Mouse (Mus musculus) limb, embryonic 12.5 days (tissue): ENCODE data around the gene Zfp383. TPM values are rescaled to one million over a fixed set of nuclear protein-coding genes. Genes with fewer than 3 reads are reported as not detected.

Experiments
- ATAC-seq: fragments of 200-750 bp; cut with Nextera tagmentation; 2 replicates; pipeline ENCODE4 v1.8.0; 2017; ENCODE audit warnings: low read depth, moderate TSS enrichment; ENCODE audit not compliant: insufficient number of reproducible peaks, insufficient read depth, low FRiP score, low TSS enrichment
- H3K27ac ChIP-seq: fragments of 300-500 bp; sonication (generic); 2 replicates; pipeline ENCODE4 v1.5.1; 2016; ENCODE audit warnings: mild to moderate bottlenecking, moderate library complexity
- H3K27me3 ChIP-seq: fragments of 300-500 bp; sonication (generic); 2 replicates; pipeline ENCODE4 v1.6.1; 2016; ENCODE audit warnings: mild to moderate bottlenecking, moderate library complexity
- H3K36me3 ChIP-seq: fragments of 300-500 bp; sonication (generic); 2 replicates; pipeline ENCODE4 v1.6.1; 2016; ENCODE audit warnings: mild to moderate bottlenecking, moderate library complexity
- H3K4me1 ChIP-seq: fragments of 300-500 bp; sonication (generic); replicated peaks from 2 replicates; pipeline ENCODE4 v1.6.1; 2016
- H3K4me2 ChIP-seq: fragments of 300-500 bp; sonication (generic); 2 replicates; pipeline ENCODE4 v1.6.1; 2016; ENCODE audit warnings: mild to moderate bottlenecking, moderate library complexity
- H3K4me3 ChIP-seq: fragments of 300-500 bp; sonication (generic); replicated peaks from 2 replicates; pipeline ENCODE4 v1.5.1; 2016; ENCODE audit warnings: mild to moderate bottlenecking
- H3K9ac ChIP-seq: fragments of 300-500 bp; sonication (generic); replicated peaks from 2 replicates; pipeline ENCODE4 v1.6.1; 2016; ENCODE audit warnings: mild to moderate bottlenecking, moderate library complexity
- H3K9me3 ChIP-seq: fragments of 300-500 bp; sonication (generic); 2 replicates; pipeline ENCODE4 v1.6.1; 2016; ENCODE audit warnings: mild to moderate bottlenecking, moderate library complexity
- WGBS: fragments of 180-500 bp; shearing (Covaris S2); methylation state at CpG from one replicate; pipeline ENCODE4 v1.1.7; 2016; 5-methylcytosine and 5-hydroxymethylcytosine counted together
- polyA plus RNA-seq: library from polyadenylated mRNA; unstranded; fragments of >200 nt; fragmentation: Nextera tagmentation; extraction: Ambion mirVana; gene quantifications from 2 replicates; pipeline ENCODE4 v1.2.1, GENCODE M21; 2016

The Zfp383 gene
- polyA plus RNA-seq, 1 experiment from 2014 or later, result 6.7 TPM

DNA sequence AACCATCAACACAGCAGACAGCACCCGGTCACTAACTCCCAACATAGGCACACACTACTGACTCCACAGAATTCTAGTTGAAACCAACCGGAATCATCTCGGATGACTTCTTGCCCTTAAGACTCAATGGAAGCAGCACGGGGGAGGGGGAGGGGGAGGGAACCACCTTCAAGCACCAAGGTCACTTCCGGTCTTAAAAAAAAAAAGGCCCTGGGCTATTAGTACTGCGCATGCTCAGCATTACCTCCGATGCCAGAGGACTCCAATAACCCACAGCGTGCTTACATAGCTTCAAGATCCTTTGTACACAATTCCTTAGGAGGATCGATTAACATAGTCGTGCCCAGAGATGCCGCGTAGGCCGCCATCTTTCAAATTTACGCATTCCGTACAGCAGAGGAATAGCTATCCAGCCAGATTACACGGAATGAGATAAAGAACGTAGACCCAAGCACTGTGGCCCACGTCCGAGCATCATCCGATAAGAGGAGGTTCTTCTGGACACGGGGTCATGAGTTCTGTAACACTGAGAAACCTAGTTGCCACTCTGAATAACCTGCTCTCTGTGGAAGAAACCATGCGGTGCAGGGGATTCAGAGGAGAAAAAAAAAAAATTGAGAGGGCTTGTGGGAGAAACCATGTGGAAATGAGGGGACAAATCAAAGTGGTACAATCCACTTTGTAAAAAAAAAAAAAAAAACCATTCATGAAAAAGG lies 1.9 kb upstream of the Zfp383 start, which contains the start of gene Zfp27:
Gene Zfp27, minus strand, starts transcription at position 607 of the 716 bp plus-strand sequence.
- Histone ChIP-seq H3K9ac (peak within 1 kb of the TSS; percentile 61), H3K4me1 (peaks cover 18% of the 10 kb centered on the region), H3K27ac (peak within 1 kb of the TSS; percentile 96), H3K27me3 (no peaks in the 10 kb centered on the region), H3K4me2 (peak within 1 kb of the TSS; percentile 64), H3K9me3 (no peaks in the 10 kb centered on the region), H3K36me3 (peaks cover 31% of the 10 kb centered on the region), H3K4me3 (peak within 1 kb of the TSS; percentile 58)
- under 1% methylated on average over 22 of the region's 22 CpGs for WGBS
- peak; percentile 84 for ATAC-seq

DNA sequence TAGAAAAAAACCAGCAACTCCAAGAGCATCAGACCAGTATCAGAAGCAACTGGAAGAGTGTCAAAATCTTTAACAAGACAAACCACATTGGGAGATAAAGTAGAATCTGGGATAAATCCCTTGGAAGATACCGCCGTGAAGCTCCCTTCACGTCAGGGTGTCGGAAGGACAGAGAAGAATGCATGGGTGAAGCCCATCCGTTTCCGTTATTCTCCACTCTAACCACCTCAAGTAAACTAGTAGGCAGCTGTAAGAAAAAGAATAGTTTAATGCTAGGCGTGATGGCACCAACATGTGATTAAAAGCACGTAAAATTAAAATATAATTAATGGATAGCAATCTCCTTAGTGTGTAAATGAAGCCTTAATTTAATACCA lies 1.4 kb upstream of the Zfp383 start:
- peak overlapping the region; percentile 58 for H3K4me3 ChIP-seq
- H3K27ac ChIP-seq, result peak overlapping the region; percentile 96
- 41% methylated on average over 8 of the region's 8 CpGs for WGBS

GRCm38 (mm10) chr7:29907206-29907605 lies 817 bp upstream of the Zfp383 start:
- Histone ChIP-seq H3K9me3 (no peaks in the 10 kb centered on the region), H3K4me1 (peaks cover 18% of the 10 kb centered on the region), H3K4me3 (0 out of 2 replicates have a peak overlapping the region, but pooled peaks have one; percentile 6), H3K9ac (no peak overlapping the region), H3K27ac (no peak overlapping the region), H3K36me3 (peaks cover 34% of the 10 kb centered on the region), H3K4me2 (peak overlapping the region; percentile 64; the same call in 1 of the 2 replicates), H3K27me3 (no peaks in the 10 kb centered on the region)
- no peak for ATAC-seq
- 89% methylated on average over 5 of the region's 5 CpGs for WGBS

More for the DNA sequence above, 1.4 kb upstream of the Zfp383 start:
- no peaks in the 10 kb centered on the region for H3K27me3 ChIP-seq
- ATAC-seq, result no peak
- H3K4me2 ChIP-seq, result peak overlapping the region; percentile 64
- no peaks in the 10 kb centered on the region for H3K9me3 ChIP-seq
- peaks cover 31% of the 10 kb centered on the region for H3K36me3 ChIP-seq
- H3K4me1 ChIP-seq, result peaks cover 18% of the 10 kb centered on the region
- peak overlapping the region; percentile 61; the same call in 1 of the 2 replicates for H3K9ac ChIP-seq

- H3K4me1 ChIP-seq, result peaks cover 18% of the 10 kb centered on the region
- no peak overlapping the region for H3K27ac ChIP-seq
- peaks cover 50% of the 10 kb centered on the region for H3K36me3 ChIP-seq
- no peaks in the 10 kb centered on the region for H3K27me3 ChIP-seq
- H3K4me3 ChIP-seq, result peak overlapping the region; percentile 57; the same call in 1 of the 2 replicates
- H3K4me2 ChIP-seq, result peak overlapping the region; percentile 68
- no peak for ATAC-seq
- peaks cover 5% of the 10 kb centered on the region; the same call in 1 of the 2 replicates for H3K9me3 ChIP-seq
- 76% methylated on average over 2 of the region's 2 CpGs for WGBS
- no peak overlapping the region for H3K9ac ChIP-seq
These were observed 2.2 kb downstream of the Zfp383 start for GRCm38 (mm10) chr7:29910252-29910651.

DNA sequence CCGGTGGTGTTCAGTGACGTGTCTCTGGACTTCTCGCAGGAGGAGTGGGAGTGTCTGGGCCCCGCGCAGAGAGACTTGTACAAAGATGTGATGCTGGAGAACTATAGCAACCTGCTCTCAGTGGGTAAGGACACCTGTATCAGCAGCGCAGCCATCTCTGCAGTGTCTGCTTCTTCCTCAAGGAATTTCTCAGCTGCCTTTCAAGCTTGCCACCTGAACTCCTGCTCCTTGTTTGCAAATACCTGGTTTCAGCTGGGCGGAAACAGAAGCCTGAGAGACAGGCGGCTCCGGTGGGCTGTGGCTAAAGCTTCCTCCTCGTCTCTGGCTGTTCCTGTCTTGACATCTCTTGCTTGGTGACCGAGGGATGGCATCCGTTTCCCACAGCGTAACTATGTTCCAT lies 4.1 kb downstream of the Zfp383 start:
- peaks cover 65% of the 10 kb centered on the region for H3K36me3 ChIP-seq
- 92% methylated on average over 13 of the region's 13 CpGs for WGBS

GRCm38 (mm10) chr7:29917371-29918061 lies 9.5 kb downstream of the Zfp383 start:
- H3K9ac ChIP-seq, result no peak overlapping the region
- no peak overlapping the region for H3K4me3 ChIP-seq
- peaks cover 8% of the 10 kb centered on the region; the same call in 1 of the 2 replicates for H3K9me3 ChIP-seq
- H3K4me2 ChIP-seq, result no peak overlapping the region
- no peak overlapping the region for H3K27ac ChIP-seq
- H3K36me3 ChIP-seq, result peaks cover 44% of the 10 kb centered on the region
- 51% methylated on average over 6 of the region's 6 CpGs for WGBS
- no peaks in the 10 kb centered on the region for H3K4me1 ChIP-seq
- no peak for ATAC-seq
- no peaks in the 10 kb centered on the region for H3K27me3 ChIP-seq

More for the DNA sequence above, 4.1 kb downstream of the Zfp383 start:
- Histone ChIP-seq H3K4me2 (no peak overlapping the region), H3K4me3 (no peak overlapping the region), H3K9ac (no peak overlapping the region), H3K4me1 (peaks cover 18% of the 10 kb centered on the region), H3K27ac (no peak overlapping the region), H3K27me3 (no peaks in the 10 kb centered on the region), H3K9me3 (peaks cover 8% of the 10 kb centered on the region; the same call in 1 of the 2 replicates)
- no peak for ATAC-seq

- H3K4me3 ChIP-seq, result no peak overlapping the region
- H3K36me3 ChIP-seq, result peaks cover 40% of the 10 kb centered on the region
- H3K4me1 ChIP-seq, result no peaks in the 10 kb centered on the region
- no peak for ATAC-seq
- H3K27me3 ChIP-seq, result no peaks in the 10 kb centered on the region
- no peak overlapping the region for H3K27ac ChIP-seq
- no peak overlapping the region for H3K9ac ChIP-seq
- peaks cover 8% of the 10 kb centered on the region; the same call in 1 of the 2 replicates for H3K9me3 ChIP-seq
- WGBS, result 90% methylated on average over 4 of the region's 4 CpGs
- H3K4me2 ChIP-seq, result no peak overlapping the region
These were observed 10.0 kb downstream of the Zfp383 start for GRCm38 (mm10) chr7:29918062-29918453.

DNA sequence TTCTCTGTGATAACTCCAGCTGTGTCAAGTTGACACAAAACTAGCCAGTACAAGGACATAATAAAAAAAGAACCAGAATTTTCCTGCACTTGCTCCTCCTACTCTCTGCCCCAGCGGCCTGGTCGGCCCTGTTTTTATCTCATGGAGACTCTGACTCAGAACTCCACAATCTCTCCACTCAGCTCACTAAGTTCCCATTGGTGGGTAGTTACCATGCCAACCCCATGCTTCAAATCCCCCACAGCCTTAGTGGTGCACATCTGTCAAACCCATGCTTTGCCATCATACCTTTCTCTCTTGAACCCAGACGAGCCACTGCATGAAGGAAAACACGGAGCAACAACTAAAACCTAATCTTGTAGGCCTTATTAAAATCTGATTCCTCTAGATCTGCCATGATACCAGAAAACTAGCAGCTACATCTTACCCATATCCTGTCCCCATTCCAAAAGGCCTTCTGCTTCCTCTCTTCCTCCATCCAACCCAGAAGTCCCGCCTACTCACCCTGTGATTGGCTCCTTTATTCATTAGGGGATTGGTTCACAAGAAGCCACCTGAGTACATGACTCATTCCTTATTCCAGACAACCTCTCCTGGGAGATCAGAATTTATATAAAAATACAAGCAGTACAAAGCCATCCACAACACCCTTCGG lies 13.5 kb downstream of the Zfp383 start:
- Histone ChIP-seq H3K4me2 (no peak overlapping the region), H3K4me1 (no peaks in the 10 kb centered on the region), H3K9me3 (peaks cover 9% of the 10 kb centered on the region; the same call in 1 of the 2 replicates), H3K36me3 (peaks cover 9% of the 10 kb centered on the region), H3K9ac (no peak overlapping the region), H3K27ac (no peak overlapping the region), H3K27me3 (no peaks in the 10 kb centered on the region), H3K4me3 (no peak overlapping the region)
- no peak for ATAC-seq
- WGBS, result 80% methylated on average over 6 of the region's 6 CpGs

DNA sequence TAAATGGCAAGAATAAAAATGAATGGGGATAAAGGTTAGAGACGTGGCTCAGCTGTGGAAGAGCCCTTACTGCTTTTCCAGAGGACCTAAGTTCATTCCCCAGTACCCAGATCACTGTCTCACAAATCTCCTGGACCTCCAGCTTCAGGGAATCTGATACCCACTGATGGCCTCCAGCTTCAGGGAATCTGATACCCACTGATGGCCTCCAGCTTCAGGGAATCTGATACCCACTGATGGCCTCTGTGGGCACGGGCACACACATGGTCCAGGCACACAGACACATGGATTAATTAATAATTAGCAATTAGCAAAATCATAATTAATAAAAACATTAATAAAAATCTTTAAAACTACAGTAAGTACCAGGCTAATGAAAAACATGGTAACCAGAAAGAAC lies 14.8 kb downstream of the Zfp383 start:
- Histone ChIP-seq H3K36me3 (no peaks in the 10 kb centered on the region), H3K4me1 (no peaks in the 10 kb centered on the region), H3K27ac (no peak overlapping the region), H3K27me3 (no peaks in the 10 kb centered on the region), H3K4me2 (no peak overlapping the region), H3K9ac (no peak overlapping the region), H3K4me3 (no peak overlapping the region), H3K9me3 (peaks cover 9% of the 10 kb centered on the region; the same call in 1 of the 2 replicates)
- no peak for ATAC-seq
- 60% methylated on average over 2 of the region's 2 CpGs for WGBS

DNA sequence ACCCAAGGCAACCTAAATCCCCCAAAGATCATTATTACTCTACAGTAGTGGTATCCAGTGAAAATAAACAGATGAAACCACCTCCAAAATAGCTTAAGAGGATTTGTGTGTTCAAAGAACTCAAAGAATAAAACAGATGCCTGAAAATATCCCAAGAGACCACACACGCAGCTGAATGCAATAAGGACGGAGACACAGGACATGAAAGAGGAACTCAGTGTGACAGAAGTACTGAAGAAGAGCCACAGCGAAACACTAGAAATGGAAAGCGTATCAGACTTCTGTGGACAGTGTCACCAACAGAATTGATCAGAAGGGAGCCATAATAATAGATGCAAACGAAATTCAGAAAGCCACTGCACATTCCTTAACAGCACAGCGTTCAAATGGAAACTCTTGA lies 30.8 kb downstream of the Zfp383 start:
- no peak for ATAC-seq
- Histone ChIP-seq H3K4me1 (no peaks in the 10 kb centered on the region), H3K36me3 (peaks cover 86% of the 10 kb centered on the region)

GRCm38 (mm10) chr7:29941027-29941426 lies 33.0 kb downstream of the Zfp383 start:
- no peak overlapping the region for H3K4me2 ChIP-seq
- H3K4me3 ChIP-seq, result no peak overlapping the region
- no peaks in the 10 kb centered on the region for H3K27me3 ChIP-seq
- H3K9ac ChIP-seq, result no peak overlapping the region
- 90% methylated on average over 11 of the region's 11 CpGs for WGBS
- no peaks in the 10 kb centered on the region for H3K4me1 ChIP-seq
- peaks cover 68% of the 10 kb centered on the region for H3K36me3 ChIP-seq
- no peak overlapping the region for H3K27ac ChIP-seq
- no peak for ATAC-seq
- H3K9me3 ChIP-seq, result no peaks in the 10 kb centered on the region

More for the DNA sequence above, 30.8 kb downstream of the Zfp383 start:
- no peak overlapping the region for H3K9ac ChIP-seq
- no peak overlapping the region for H3K27ac ChIP-seq
- H3K4me3 ChIP-seq, result no peak overlapping the region
- H3K4me2 ChIP-seq, result no peak overlapping the region
- no peaks in the 10 kb centered on the region for H3K9me3 ChIP-seq
- WGBS, result 90% methylated on average over 6 of the region's 6 CpGs
- H3K27me3 ChIP-seq, result no peaks in the 10 kb centered on the region
